Mouse (Mus musculus): ENCODE results near the gene Dnmbp.

The Dnmbp gene

GRCm38 (mm10) chr19:43905136-43905535, 34.9 kb downstream of the Dnmbp start:
- DNase-seq, result no peak

- DNase-seq, result no peak
Measured at GRCm38 (mm10) chr19:43904327-43904726, 35.7 kb downstream of the Dnmbp start.

GRCm38 (mm10) chr19:43902887-43903286, 37.1 kb downstream of the Dnmbp start:
- no peak for DNase-seq

- no peak for DNase-seq
Measured at GRCm38 (mm10) chr19:43900690-43901089, 39.3 kb downstream of the Dnmbp start.

- no peak for DNase-seq
Measured at GRCm38 (mm10) chr19:43898547-43898946, 41.4 kb downstream of the Dnmbp start.

- no peak for DNase-seq
Measured at GRCm38 (mm10) chr19:43896441-43896840, 43.5 kb downstream of the Dnmbp start.

GRCm38 (mm10) chr19:43895951-43896350, 44.0 kb downstream of the Dnmbp start:
- no peak for DNase-seq

- DNase-seq, result no peak
Measured at GRCm38 (mm10) chr19:43894821-43895220, 45.2 kb downstream of the Dnmbp start.

GRCm38 (mm10) chr19:43894070-43894469, 45.9 kb downstream of the Dnmbp start:
- no peak for DNase-seq

- no peak for DNase-seq
Measured at GRCm38 (mm10) chr19:43890487-43890886, 49.5 kb downstream of the Dnmbp start.

- DNase-seq, result no peak
Measured at GRCm38 (mm10) chr19:43887725-43888124, 52.3 kb downstream of the Dnmbp start.

GRCm38 (mm10) chr19:43887242-43887641, 52.7 kb downstream of the Dnmbp start:
- no peak for DNase-seq

GRCm38 (mm10) chr19:43886371-43887099, 53.5 kb downstream of the Dnmbp start:
- DNase-seq, result no peak

GRCm38 (mm10) chr19:43884668-43885498, 55.1 kb downstream of the Dnmbp start:
- DNase-seq, result no peak

- no peak for DNase-seq
Measured at GRCm38 (mm10) chr19:43882895-43883573, 57.0 kb downstream of the Dnmbp start.

GRCm38 (mm10) chr19:43881615-43882014, 58.4 kb downstream of the Dnmbp start:
- DNase-seq, result no peak

- DNase-seq, result no peak
Measured at GRCm38 (mm10) chr19:43880420-43880819, 59.6 kb downstream of the Dnmbp start.

GRCm38 (mm10) chr19:43879401-43880212, 60.4 kb downstream of the Dnmbp start:
- peak; percentile 69 for DNase-seq

GRCm38 (mm10) chr19:43878111-43879092, 61.6 kb downstream of the Dnmbp start:
- DNase-seq, result no peak

- DNase-seq, result no peak
Measured at GRCm38 (mm10) chr19:43877364-43877763, 62.6 kb downstream of the Dnmbp start.

- no peak for DNase-seq
Measured at GRCm38 (mm10) chr19:43875996-43876395, 64.0 kb downstream of the Dnmbp start.
